Mouse (Mus musculus): ENCODE measurements around the gene Zfp710.
A peak's percentile ranks its signal among the peaks of the same experiment; 100 is the strongest.
"Not testable (repeated sequence)": the region's sequence is repeated elsewhere in the genome, so short reads cannot be mapped to it uniquely, and the experiment has no call there.

The Zfp710 gene

DNA sequence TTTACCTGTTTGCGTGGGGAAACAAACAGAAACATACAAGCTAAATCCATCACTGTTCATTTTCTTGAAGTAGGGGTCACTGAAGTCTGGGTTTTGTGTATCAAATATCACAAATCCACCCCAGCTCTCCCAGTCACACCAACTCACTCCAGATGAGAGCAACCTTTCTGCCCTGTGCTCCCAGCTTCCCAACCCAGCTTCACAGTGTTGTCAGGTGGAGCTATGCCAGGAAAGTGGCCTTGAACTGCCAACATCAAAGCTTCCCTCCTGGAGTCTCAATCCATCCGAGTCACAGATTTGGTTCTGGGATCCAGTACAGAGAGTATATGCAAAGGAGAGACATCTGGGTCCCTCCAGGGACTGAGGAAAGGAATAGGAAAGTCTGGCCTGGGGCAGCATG, 91.5 kb downstream of the Zfp710 start:
- no peak for DNase-seq

DNA sequence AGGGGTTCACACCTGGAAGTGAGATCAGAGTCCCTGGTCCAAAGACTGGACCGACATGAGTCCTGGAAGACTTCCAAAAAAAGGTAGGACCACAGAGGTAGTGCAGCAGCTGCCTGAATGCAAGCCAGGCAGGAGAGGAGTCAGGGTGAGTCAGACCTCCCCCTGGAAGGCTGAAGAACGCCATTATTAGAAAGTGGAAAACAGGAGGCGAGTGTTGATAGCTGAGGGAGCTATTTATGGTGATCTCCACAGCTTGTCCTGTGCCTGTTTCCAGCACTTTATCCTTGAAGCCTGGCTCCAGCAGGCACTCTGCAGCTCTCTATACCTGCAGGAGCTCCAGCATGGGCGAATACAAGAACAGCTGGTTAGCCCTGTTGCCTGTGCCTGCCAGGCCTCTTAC, 94.6 kb downstream of the Zfp710 start:
- no peak for DNase-seq

DNA sequence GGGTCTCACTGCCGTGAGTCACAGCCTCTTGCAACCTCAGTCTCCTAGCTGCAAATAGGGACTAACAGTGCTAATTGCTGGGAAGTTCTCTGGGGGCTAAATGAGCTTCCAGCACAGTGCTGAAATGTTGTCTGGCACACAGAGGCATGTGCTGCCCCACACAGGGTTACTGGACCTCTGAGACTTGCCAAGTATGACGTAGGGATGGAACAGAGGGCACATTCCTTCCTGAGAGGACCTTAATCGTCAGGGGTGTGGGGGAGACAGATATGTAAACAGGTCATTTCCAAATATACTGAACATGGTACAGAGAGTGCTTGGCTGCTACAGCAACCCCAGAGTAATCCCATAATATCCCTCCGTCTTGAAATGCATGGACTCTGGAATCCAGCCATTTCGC, 96.5 kb downstream of the Zfp710 start:
- DNase-seq, result no peak

DNA sequence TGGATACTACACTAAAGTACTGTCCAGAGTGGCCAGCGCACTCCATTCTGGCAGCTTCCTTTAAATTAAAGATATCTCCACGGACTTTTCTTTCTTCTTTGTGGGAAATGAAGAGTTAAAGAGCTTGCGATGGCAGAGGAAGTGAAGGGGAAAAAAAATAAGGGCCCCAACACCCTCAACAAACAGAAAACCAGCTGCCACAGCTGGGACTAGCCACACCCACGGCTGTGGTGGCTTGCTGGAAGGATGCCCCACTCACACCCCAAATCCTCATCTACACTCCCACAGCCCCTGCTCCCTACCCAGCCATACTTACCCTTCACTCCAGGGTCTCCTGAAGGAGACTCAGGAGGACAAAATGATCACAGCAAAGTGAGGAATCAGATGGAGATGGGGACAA, 98.5 kb downstream of the Zfp710 start:
- no peak for DNase-seq

DNA sequence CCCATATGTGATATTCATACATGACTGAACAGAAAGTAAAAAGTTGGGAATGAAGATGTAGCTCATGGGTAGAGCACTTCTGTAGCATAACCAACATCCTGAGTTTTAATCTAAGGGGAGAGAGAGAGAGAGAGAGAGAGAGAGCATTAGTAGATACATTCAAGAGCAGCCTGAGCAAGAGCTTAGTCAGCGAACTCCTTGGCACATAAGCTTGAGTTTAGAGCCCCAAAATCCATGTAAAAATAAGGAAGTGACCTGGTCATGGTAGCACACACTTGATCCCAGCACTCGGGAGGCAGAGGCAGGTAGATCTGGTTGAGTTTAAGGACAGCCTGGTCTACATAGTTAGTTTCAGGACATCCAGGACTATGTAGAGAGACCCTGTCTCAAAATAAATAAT, 99.1 kb downstream of the Zfp710 start:
- no peak for DNase-seq

DNA sequence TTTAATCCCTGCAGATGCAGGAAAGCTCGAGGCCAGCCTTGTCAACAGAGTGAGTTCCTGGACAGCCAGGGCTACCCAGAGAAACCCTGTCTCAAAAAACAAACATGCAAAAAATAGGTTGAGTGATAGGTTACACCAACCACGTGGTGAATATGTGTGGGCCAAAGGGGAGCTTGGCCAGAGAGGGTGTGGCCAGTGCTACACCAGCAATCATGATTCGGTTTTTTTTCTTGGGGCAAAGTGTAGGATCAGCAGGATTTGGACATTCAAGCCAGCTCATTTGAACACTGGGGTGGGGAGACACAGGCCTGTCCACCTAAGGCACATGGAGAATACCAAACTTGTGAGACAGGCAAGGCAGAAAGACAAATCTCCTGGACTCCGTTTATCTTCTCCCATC, 104.7 kb downstream of the Zfp710 start:
- DNase-seq, result no peak

DNA sequence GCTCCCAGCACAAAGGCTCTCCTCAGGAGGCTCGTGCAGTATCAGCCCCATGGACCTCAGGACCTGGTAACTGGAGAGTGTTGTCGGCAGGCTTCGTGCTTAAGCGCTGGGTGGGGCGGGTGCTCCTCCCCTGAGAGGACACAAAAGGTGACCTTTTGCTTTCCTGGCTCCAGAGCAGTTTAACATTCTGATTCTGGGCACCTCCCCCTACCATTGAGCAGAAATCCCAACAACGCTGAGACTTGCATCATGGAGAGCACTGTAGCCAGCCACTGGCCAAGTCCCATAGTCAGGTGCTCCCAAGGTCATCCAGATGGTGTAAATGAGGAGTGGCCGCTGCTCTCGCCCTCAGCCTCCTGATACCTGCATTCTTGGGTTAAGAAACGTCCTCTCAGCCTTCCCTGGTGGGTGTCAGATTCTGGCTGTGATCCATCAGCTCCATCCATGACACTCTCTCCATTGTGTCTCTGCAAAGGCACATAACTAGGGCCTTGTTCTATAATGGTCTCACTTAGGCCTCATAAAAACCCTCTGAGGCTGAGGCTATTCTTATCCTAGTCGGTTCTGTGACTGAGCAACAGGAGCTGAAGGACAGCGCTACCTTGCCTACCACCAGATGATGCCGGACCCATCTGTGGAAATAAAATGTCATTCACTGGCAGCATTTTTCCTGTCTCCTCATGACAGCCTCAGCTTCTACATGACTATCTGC, 105.9 kb downstream of the Zfp710 start:
- no peak for DNase-seq

DNA sequence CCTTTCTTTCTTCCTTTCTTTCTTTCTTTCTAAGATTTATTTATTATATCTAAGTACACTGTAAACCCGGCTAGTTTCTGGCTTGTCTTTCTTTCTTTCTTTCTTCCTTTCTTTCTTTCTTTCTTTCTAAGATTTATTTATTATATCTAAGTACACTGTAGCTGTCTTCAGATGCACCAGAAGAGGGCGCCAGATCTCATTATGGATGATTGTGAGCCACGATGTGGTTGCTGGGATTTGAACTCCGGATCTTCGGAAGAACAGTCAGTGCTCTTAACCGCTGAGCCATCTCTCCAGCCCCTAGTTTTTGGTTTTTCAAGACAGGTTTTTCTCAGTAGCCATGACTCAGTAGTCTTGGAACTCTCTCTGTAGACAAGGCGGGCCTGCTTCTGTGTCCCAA, 106.7 kb downstream of the Zfp710 start:
- not testable (repeated sequence) for DNase-seq

DNA sequence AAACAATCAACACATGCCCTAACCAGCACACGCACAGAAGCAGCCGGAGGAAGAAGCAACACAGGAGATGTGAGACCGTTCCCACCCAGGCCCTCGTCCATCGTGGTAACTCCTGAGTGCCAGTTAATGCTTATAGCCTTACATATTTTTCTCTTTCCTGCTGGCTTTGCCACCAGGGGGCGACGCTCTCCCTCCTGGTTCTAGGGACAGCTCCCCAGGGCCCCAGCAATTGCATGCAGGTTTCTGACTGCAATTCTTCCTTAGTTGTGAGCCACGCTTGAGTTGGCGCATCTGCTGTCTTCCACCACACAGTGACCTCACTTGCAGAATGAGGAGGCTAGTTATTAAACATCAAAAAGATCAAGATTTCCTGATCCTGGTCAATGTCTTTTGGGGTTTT, 107.9 kb downstream of the Zfp710 start:
- DNase-seq, result peak; percentile 80

DNA sequence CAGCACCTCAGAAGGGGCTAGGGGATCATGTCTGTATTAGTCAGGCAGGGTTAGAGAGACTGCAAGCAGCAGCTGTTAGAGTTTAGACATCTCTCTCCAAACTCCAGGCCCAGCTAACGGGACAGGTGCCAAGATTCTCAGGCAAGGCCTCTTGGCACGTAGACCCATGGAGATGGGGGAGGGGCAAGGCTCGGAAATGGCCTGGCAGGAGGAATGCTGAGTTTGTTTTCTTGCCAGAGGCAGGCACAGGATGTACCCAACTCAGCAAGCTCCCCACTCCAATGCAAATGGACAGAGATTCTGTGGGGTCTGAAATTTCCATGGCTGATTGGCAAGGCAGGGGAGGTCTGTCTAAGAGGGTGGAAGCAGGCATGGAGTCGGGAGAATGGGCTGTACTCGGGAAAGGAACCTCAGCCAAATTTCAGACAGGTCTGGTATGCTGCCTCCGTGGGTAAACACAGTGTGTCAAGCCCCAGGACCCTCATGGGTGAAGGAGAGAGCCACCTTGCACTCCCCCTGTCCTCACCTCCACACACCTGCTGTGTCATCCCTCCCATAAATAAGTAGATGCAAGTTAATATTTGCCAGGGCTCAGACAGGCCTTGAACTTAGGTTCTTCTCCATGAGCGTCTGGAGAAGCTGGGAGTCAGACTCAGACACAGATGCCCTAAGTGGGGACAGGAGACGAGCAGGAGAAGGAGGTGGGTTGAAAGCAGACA, 110.0 kb downstream of the Zfp710 start:
- DNase-seq, result peak; percentile 48

DNA sequence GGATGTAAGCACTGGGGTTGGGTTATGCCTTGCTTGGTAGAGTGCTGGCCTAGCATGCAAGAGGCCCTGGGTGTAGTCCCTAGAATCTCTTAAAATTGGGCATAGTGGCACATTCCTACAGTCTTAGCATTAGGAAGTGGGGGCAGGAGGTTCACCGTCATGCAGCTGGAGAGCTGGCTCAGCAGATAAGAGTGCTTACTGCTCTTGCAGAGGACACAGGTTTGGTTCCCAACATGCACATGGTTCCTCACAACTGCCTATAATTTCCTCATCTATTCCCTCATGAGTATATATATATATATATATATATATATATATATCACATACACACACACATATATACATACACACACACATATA, 110.5 kb downstream of the Zfp710 start:
- DNase-seq, result no peak

DNA sequence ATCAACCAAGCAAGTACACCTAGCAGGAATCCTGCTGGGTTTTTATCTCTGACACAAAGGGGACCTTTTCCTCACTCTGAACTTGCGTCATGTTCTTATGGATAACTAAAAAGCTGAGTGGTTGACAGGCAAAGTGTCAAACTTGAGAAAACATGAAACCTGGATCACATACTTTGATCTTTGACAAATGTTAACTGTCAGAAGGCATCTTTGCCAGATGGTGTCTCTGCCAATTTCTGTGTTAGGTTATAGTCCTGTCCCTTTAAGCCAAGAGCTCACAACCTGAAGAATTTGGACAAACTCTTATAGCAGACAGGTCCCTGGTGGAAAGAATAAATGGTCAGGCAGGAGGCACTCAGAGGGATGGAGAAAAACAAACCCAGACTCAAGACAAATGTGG, 113.8 kb downstream of the Zfp710 start:
- DNase-seq, result no peak

DNA sequence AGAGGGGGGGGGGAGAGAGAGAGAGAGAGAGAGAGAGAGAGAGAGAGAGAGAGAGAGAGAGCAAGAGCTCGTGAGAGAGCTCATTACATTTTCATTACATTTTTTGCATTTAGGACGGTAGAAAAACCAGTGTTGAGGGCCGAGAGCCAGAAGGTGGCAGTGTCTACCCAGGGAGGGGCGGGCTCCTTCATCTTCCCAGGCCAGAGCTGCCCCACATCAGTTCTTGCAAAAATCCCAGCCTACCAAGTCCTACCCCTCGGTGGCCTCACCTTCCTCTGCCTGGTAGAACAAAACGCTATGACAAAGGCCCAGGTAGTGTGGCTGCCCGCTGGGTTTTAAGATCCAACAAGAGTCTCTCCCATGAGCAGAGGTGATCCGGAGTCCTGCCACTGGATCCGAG, 116.2 kb downstream of the Zfp710 start:
- DNase-seq, result peak; percentile 84
